Mouse (Mus musculus) G1E-ER4 (cell line): ENCODE results near the gene Uvrag. TPM values are rescaled to one million over a fixed set of nuclear protein-coding genes. Genes with fewer than 3 reads are reported as not detected.

Source experiments
- GATA1 ChIP-seq: IDR thresholded peaks from one replicate; pipeline ENCODE4 v1.8.0; 2012; ENCODE audit warnings: low read length, inconsistent platforms
- polyA plus RNA-seq: library from polyadenylated mRNA; stranded (reverse); fragments of >175 nt; gene quantifications from 2 replicates; pipeline ENCODE4 v1.2.3, GENCODE M21; 2012

The Uvrag gene
- 15.3 TPM in 2 replicates for polyA plus RNA-seq

DNA sequence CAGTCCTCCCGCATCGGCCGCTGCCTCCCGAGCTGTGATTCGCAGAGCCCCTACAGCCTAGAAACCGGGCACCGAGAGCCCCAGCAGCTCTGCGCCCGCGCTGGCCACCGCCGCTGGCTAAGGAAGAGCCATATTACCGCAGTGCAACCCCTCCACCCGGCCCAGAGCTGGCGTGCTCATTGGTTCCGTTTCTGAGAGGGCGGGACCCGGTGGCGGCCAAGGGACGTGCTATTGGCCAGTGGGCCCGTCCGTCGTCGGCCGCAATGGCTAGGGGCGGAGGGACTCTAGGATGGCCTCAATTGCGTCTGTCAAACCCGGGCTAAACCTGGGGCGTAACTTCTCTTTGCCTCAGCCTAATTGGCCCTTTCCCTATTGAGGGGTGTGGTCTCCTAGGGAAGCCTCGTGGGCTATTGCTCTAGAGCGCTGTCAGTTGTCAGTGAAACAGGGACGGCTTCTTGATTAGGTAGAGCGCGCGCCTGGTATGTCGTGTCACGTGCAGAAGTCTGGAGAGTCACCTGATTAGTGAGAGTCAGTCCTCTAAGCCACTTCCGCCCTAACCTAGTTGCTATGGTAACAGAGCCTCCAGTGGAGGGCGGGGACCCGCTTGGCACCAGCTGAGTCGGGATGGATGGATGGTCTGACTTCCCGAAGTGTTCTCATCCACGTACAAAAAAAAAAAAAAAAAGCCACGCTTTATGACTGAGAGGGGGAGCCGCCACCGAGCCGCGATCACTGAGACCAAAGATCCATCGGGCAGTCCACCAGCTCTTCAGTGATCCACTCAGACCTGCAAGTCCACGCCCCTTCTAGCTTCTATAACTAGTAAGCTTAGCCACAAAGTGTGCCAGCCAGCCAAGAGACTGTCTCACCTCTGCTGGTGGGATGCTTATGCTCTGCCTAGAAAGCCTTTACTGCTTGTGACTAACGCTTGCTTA, at the start of gene Uvrag:
Gene Uvrag, minus strand, starts transcription at position 158 of the 935 bp plus-strand sequence.
- TF ChIP-seq GATA1, result no peak

DNA sequence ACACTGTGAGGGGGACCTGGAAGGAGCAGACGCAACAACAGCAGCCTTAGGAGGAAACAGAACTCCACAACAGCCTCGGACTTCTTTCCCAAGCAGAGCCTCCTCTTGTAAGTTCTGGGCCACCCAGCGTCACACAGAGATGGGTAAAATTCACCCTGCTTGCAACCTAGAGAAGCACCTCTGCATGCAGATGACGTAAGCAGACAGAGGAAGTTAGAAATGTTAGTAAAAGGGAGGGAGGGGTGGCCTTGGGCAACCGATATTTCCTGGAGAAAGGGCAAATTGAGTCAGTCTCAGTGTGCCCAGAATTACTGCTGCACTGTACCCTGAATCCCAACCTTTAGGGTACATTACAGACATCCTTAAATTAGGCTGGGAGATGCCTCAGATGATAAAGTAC, 48.9 kb upstream of the Uvrag start:
- no peak for TF ChIP-seq GATA1

DNA sequence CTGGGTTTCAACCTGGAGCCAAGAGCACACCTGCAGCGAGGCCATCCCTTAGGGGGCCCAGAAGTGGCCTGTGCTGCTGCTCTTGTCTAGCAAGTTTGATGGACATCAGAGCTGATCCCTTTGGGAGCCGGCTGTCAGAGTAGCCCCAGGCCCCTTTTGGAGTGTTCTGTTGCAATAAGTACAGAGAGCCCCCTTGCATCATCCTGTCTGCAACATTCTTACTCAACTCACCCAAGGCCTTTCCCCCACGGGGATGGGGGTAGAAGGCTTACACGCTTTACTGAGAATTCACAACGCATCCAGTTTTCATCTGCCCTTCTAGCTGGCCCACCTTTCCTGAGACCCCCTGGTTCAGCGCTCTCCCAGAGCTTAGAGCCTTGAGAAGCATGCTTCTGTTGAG, 47.7 kb upstream of the Uvrag start:
- no peak for TF ChIP-seq GATA1

DNA sequence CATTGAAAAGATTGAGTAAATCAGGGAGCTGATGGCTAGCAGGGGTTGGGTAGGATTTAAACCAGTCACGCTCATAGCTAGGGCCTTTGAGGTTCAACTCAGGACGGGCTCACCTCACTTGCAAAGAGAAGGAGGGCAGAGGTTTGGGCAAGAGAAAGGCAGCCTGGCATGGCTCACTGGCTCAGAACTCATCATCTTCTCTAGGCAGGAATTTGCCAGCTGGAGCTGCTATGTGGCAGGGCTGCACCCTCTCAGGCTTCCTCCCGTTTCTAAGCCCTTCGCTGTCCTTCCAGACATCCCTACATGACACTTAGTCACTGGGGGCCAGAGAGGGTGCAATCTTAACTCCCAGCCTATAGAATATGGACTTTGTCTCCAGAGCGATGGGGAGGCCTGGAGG, 46.5 kb upstream of the Uvrag start:
- no peak for TF ChIP-seq GATA1

DNA sequence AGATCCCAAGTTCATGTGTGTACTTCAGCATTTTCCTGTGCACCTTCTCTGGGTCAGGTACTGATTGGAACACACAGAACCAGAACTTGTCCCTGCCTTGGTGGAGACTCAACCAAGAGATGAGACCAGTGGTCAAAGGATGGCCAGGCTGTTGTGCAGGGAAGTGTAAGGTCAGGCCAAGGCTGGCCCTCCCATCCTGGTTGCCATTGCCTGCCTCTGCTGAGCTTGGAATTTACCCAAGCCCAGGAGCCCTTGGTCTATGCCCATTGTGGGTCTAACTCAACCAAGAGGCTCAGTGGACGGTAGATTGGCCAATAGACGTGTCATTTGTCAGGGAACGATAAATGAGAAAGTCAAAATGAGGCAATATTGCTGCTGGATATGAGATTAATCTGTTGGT, 44.5 kb upstream of the Uvrag start:
- no peak for TF ChIP-seq GATA1

DNA sequence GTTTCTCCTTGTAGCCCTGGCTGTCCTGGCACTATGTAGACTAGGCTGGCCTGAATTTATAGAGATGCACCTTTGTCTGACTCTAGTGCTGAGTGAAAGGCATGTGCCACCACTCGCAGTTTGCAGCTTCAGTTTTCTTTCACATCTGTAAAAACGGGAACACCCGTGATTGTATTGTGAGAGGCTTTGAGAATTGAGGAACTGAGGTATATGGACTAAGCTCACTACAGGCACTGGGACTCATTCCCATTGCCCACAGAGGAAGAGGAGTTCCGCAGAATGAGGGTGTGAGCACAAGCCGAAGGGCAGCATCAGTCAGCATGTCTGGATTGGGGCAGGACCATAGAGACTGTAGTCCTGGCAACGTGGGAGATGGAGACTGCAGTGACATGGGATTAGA, 42.8 kb upstream of the Uvrag start:
- no peak for TF ChIP-seq GATA1

DNA sequence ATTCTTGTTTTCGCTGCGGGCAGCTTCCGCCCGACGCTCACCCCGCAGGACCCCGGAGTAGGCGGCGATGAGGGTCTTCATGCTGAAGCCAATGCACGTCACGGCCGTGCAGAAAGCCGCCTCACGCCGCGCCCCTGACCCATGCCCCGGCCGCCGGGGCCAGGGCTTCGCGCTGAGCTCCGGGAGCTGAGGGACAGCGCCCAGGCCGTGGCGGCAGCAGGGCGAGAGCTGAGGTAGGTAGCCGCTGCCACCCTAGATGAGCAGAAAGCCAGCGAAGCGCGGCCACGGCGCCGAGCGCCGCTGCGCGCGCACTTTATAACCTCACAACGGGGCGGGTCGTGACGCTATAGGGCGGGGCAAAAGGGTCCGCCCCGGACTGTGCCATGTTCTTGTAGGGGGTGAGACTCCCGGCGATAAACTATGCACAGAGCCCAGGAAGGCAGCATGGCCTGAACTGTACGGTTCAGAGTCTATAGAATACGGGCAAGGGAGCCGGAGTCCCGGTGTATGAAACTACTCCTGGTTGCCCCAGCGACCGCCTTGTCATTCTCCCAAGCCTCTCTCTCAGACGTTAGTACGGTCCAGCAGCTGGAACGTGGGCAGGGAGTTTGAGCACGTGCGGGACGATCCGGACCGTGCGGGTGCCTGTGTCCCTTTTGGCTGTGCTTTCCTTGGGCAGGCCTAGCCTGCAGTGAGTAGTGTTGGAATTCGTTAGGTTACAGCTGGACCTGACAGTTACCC, 41.7 kb upstream of the Uvrag start, which contains the start of gene Dgat2:
Gene Dgat2, minus strand, starts transcription at position 288 of the 741 bp plus-strand sequence.
- no peak for TF ChIP-seq GATA1

DNA sequence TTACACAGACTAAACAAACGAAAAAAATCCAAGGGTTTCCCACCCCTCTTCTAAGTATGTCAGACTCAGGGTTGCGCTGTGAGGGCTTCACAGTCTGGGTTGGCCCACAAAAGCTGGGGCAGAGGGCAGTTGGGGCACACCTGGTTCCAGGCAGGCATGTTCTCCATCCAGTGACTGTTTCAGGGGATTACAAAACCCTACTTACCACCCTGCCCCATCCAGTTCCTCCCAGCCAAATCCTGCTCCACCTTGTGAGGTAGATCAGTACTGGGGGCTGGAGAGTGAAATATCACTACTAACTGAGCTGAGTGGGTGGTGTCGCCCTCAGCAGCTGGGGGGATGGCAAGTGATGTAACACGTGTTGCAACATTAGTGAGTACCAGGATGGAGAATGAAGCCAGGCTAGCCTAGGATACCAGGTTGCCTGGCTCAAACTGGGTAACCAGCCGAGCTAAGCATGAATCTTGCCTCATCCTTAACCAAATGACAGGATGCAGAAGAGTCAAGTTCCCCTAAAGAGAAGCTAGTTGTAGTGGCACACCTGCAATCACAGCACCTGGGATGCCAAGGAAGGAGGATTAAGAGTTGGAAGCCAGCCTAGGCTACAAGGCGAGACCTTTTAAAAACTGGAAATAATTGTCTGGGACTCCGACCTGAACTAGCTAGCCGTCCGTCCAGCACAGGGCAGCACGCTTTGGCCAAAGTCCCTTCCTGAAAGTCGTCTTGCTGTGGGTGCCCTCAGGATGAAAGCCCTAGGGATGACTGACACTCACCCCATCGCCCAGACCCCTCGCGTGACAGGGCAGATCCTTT, 40.9 kb upstream of the Uvrag start:
- TF ChIP-seq GATA1, result no peak

DNA sequence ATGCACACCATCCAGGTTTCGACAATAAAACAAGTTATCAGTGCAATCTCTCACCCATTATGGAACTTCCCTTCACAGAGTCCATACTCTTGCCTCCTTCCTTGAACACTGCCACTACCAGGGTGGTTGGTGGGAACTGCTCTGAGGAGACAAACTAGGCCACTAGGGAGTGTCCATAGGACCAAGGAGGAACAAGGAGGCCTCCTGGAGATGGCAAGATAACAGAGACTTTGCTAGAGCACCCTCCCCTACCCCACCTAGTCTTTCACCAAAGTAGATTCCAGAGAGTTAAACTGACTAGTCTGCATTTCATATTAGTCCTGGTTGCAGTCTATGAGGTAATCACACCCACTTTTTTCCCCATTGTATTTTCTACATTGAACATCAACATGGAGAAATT, 39.2 kb upstream of the Uvrag start:
- no peak for TF ChIP-seq GATA1

DNA sequence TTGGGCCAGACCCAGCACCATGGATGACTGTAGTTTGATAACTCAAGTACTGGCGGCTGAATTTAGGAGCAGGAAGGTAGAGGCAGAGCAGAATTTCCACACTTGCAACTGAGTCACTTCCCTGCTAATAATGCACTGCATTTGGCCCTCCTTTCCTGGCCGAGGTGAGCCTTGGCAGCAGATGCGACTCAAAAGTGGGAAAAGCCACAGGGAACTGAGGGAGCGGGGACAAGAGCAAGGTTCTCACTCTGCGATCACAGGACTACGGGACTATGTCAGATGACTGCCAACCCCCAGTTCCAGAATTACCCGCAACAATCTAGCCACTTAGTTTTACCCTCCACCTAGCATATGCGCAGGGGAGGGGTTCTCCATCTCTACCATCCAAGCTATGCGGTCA, 38.3 kb upstream of the Uvrag start:
- no peak for TF ChIP-seq GATA1

DNA sequence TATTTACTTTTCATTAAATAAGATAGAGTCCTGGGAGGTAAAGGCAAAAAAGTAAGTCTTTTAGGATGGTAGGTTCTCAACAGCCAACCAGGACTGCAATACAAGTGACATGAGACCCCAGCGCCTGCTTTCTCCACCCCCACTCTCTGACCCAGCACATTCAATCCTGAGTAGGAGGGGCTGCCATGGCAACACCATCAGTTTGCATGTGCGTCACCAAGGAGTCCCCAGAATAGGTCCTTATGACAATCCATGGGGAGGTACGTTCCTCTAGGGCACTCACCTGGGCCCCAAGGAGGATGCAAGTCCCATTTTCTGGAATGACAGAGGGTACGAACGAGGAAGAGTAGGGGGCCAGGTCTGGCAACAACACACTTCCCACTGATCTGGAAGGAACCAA, 36.4 kb upstream of the Uvrag start:
- no peak for TF ChIP-seq GATA1

DNA sequence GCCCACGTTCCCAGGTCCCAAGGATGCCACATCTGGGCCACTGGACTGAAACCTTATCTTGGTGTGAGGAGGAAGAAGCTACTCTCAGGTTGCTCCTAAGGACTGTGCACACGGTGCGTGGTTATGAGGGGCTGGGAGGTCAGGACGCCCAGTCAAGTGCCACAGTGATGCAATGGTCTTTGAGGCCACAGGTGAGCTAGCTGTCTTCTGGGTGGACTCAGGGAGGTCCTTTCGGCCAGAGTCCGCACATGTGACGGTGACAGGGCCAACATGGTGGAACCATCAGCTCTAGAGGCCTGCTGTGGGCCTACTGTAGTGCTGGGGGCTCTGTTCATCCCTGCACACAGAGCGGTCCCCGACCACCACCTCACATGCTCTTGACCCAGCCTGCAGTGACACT, 34.7 kb upstream of the Uvrag start:
- no peak for TF ChIP-seq GATA1

DNA sequence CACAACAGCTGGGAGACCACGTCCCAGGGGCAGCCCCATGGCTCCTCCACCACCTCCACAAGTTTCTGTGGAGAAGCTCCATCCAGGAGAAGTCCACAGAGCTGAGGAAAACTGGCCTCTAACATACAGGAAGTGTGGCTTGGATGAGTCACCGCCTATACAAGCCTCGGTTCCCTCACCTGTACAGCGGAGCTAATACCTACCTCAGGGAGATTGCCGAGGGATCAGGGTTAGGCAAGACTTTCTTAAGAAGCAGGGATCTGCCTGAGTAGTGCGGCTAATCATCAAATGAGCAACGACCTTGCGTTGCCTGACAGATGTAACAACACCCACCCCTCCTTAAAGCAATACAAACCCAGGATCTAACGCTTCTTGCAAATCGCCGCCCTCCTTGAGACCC, 34.2 kb upstream of the Uvrag start:
- no peak for TF ChIP-seq GATA1

DNA sequence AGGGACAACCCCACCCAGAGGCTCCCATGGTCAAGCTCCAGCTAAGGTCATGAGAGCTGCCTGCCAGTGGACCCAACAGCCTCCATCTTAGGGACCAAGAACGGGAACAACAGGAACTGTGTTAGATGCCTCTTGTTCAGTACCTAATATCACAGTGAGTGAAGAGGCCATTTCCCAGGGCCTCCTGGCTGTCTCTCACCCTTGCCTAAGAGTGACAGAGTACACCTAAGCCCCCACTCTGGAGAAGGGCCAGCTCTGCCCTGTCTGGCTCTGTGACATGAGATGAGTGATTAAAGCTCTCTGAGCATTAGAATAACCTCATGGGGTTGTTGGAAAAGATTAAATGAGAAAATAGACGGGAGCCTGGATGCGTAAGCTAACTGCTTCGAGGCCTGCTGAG, 33.1 kb upstream of the Uvrag start:
- no peak for TF ChIP-seq GATA1

DNA sequence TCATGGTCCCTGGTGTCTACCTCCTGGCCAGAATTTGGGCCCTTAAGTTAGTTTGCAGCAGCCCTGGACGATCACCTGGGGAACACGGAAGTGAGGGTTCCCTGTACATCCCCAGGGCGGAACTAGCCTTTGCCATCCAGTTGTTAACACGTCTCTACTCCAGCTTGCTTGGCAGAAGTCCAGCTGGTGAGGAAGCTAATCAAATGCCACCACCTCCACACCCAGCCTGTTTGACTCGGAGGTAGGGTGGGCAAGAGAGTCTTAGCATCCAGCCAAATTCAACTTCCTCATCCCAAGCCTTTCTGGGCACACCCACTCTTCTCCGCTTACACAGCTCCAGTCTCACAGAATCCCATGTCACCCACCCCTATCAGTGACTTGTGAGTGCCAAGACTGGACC, 32.0 kb upstream of the Uvrag start:
- no peak for TF ChIP-seq GATA1
